Mouse (Mus musculus): ENCODE measurements around the gene Fam20c.

DNA sequence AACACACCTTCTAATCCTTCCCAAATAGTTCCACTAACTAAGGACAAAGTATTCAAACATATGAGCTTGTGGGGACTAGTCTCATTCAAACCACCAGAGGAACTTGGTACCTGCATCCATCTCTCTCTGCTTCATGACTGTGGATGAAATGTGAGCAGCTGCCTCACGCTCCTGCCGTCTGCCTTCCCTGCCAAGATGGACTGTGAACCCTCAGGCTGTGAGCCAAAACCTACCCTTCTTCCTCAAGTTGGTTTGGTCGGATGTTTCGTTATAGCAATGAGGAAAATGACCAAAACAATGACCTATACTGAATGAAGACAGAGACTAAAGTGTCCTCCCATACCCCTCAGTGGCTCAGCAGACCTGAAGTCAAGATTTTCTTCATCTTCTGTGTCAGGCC, 86.7 kb downstream of the Fam20c start:
- TF ChIP-seq EP300 (IDR thresholded peaks at IDR 0.05) (no peak), CTCF (IDR thresholded peaks at IDR 0.05) (no peak)

All from lung, postnatal 0 days (tissue).